Mouse (Mus musculus): Measurements from ENCODE around the gene Vwa5b2. TPM values are rescaled to one million over a fixed set of nuclear protein-coding genes. Genes with fewer than 3 reads are reported as not detected.

Vwa5b2 gene
- polyA plus RNA-seq, 2 experiments: 0.18 to 0.23 TPM

DNA sequence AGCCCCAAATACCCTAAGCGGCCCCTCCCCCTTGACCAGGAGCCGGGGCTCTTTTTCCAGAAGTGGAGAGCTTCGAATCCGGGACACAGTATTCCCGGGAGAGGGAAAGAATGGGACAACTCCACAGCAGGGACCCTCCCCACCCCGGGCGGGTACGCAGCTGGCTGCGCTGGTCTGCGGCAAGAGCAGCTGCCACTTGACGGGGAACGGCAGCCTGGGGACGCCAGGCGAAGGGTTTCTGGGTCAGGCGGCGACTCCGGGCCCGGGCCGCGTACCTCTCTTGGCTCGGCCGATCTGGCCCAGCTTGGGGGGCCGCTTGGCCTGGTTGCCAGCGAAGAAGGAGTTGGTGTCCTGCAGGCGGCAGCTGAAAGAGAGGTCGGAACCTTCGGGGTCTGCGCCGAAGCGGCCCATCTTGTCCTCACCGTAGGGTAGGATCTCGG is 31.5 kb downstream of the Vwa5b2 start:
- Histone ChIP-seq H3K9ac (replicated peaks) (no peak overlapping the region; the same call in 1 of the 2 replicates), H3K27me3 (ENCODE audit: control insufficient read depth, insufficient read depth, low read length) (peaks cover 53% of the 10 kb centered on the region), H3K36me3 (replicated peaks; ENCODE audit: control insufficient read depth, insufficient read depth, low read depth) (no peaks in the 10 kb centered on the region), H3K27ac (no peak overlapping the region), H3K4me3 (ENCODE audit: insufficient read depth in 1 of 2, low read depth in 2 of 2, low read length in 2 of 2) (peak overlapping the region; percentile 51 to 66), H3K4me2 (ENCODE audit: low read depth) (peak overlapping the region; percentile 92), H3K4me1 (replicated peaks; ENCODE audit: control insufficient read depth in 2 of 2, insufficient read depth in 2 of 2, low read length in 1 of 2) (peaks cover 0 to 4% of the 10 kb centered on the region in 2 experiments; a peak in 2 of 4 replicates), H3K9me3 (ENCODE audit: control insufficient read depth, low read length) (no peaks in the 10 kb centered on the region)
- TF ChIP-seq EP300 (IDR thresholded peaks at IDR 0.05; ENCODE audit: low read depth): no peak
- TF ChIP-seq CTCF (IDR thresholded peaks at IDR 0.05; ENCODE audit: low read depth): no peak
- whole genome bisulfite sequencing (ENCODE audit: insufficient replicate concordance): under 1% methylated on average over 32 of the region's 32 CpGs
- ATAC-seq (ENCODE audit: insufficient read depth) (no peak), DNase-seq (ENCODE audit: low read depth in 3 of 3, low spot score in 3 of 3) (no peak)

DNA sequence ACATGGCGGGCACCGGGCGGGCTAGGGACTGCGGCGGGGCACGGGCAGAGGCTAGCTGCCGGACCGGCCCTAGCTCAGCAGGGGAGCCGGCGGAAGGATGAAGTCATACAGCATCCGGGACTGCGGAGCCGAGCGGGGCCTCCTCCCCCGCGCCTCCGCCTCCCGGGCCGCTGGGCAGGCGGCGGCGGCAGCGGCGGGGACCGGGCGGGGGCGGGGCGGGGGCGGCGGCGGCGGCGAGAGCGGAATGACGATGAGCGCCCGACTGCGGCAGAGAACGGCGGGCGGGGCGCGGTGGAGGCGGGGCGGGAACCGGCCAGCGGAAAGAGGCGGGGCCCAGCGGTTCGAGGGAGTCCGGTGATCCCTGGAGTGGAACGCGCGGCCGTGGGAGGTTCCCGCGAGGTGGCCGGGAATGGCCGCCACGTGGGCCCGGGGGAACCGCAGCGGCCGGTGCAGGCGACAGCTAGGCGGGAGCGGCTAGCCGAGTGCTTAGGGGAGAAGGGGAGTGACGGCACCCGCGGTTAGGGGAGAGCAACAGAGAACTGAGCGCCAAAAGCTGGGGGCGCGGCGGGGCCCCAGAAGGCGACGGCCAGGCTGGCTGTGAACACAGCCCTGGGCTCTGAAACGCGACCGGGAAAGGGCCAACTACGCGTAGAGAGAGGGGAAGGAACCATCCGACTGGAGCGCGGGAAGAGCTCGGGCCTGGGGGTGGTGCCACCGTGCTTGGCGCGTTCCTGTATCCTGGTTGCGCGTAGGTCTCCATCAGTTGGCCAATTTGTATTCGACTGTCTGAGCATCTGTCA is 32.1 kb downstream of the Vwa5b2 start, which contains the start of gene Camk2n2:
TSS of gene Camk2n2 (minus strand) at position 97 of the 800 bp plus-strand sequence.
- no peak for TF ChIP-seq CTCF (IDR thresholded peaks at IDR 0.05; ENCODE audit: low read depth)
- TF ChIP-seq EP300 (IDR thresholded peaks at IDR 0.05; ENCODE audit: low read depth): no peak
- Histone ChIP-seq H3K27ac (no peak within 1 kb of the TSS), H3K9ac (replicated peaks) (peak within 1 kb of the TSS; percentile 34), H3K27me3 (ENCODE audit: control insufficient read depth, insufficient read depth, low read length) (peaks cover 53% of the 10 kb centered on the region), H3K9me3 (ENCODE audit: control insufficient read depth, low read length) (no peaks in the 10 kb centered on the region), H3K4me1 (replicated peaks; ENCODE audit: control insufficient read depth in 2 of 2, insufficient read depth in 2 of 2, low read length in 1 of 2) (peaks cover 0 to 4% of the 10 kb centered on the region in 2 experiments; a peak in 2 of 4 replicates), H3K36me3 (replicated peaks; ENCODE audit: control insufficient read depth, insufficient read depth, low read depth) (no peaks in the 10 kb centered on the region), H3K4me2 (ENCODE audit: low read depth) (peak within 1 kb of the TSS; percentile 92), H3K4me3 (ENCODE audit: insufficient read depth in 1 of 2, low read depth in 2 of 2, low read length in 2 of 2) (peak within 1 kb of the TSS; percentile 65 to 66)
- DNase-seq (ENCODE audit: low read depth in 3 of 3, low spot score in 3 of 3) (peak in 1 of 3 experiments; percentile 12), ATAC-seq (ENCODE audit: insufficient read depth) (peak; percentile 74)
- under 1% methylated on average over 91 of the region's 92 CpGs for WGBS (ENCODE audit: insufficient replicate concordance)

DNA sequence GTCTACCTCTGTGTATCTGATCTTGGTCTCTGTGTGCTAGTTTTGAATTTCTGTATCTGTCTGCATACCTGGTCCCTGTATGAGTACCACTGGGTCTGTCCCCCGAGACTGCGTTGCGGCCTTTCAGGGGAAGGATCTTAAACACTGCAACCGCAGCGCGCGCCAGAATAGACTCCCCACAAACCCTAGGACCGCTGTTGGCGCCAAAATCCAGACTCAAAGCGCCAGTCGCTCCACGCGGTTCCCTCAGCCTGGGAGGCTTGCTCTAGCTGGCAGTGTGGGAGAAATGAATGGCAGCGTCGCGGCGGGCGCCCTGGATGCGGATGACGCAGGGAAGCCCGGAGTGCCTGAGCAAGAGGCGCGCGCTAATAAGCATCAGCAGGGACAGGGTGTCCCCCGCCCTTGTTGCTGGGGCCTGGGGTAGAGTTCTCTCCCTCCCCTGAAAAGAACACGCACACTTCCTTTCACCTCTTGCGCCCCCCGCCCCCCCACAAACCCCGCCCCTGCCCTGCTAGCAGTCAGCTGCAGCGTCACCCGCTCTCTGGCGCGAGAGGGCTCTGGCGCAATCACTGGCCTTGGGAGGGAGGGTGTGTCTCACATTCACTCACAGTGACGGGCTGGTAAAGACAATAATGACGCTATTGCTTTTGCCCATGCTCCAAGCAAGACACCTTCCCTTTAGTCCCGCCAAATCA is 32.9 kb downstream of the Vwa5b2 start:
- Histone ChIP-seq H3K4me1 (replicated peaks; ENCODE audit: control insufficient read depth in 2 of 2, insufficient read depth in 2 of 2, low read length in 1 of 2) (peaks cover 0 to 4% of the 10 kb centered on the region in 2 experiments; a peak in 2 of 4 replicates), H3K27ac (no peak overlapping the region), H3K9me3 (ENCODE audit: control insufficient read depth, low read length) (no peaks in the 10 kb centered on the region), H3K27me3 (ENCODE audit: control insufficient read depth, insufficient read depth, low read length) (peaks cover 53% of the 10 kb centered on the region), H3K36me3 (replicated peaks; ENCODE audit: control insufficient read depth, insufficient read depth, low read depth) (no peaks in the 10 kb centered on the region), H3K9ac (replicated peaks) (no peak overlapping the region), H3K4me3 (ENCODE audit: insufficient read depth in 1 of 2, low read depth in 2 of 2, low read length in 2 of 2) (peak overlapping the region; percentile 65 to 66), H3K4me2 (ENCODE audit: low read depth) (peak overlapping the region; percentile 92)
- WGBS (ENCODE audit: insufficient replicate concordance): under 1% methylated on average over 37 of the region's 37 CpGs
- TF ChIP-seq EP300 (IDR thresholded peaks at IDR 0.05; ENCODE audit: low read depth) (no peak), CTCF (IDR thresholded peaks at IDR 0.05; ENCODE audit: low read depth) (no peak)
- ATAC-seq (ENCODE audit: insufficient read depth) (peak; percentile 47; the same call in 1 of the 2 replicates), DNase-seq (ENCODE audit: low read depth in 3 of 3, low spot score in 3 of 3) (peak in 2 of 3 experiments; percentile 38 to 49)

DNA sequence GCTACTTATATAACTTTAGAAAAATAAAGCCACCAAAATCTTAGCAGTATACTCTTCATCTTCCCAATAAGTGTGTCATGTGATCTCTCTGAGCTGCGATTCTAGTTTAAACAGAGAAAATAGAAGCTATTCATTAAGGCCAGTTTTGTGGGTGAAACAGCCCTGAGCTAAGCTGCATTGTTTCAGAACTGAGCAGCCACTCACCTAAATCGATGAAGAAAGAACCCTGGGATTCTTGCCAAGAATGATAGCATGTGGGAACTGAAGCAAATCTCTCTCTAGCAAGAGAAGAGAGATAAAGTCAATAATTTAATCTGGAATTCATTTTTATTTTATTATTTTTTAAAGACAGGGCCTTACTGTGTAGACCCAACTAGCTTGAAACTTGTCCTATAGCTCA is 33.9 kb downstream of the Vwa5b2 start:
- H3K36me3 ChIP-seq (replicated peaks; ENCODE audit: control insufficient read depth, insufficient read depth, low read depth): no peaks in the 10 kb centered on the region
- H3K9ac ChIP-seq (replicated peaks): no peak overlapping the region
- peaks cover 53% of the 10 kb centered on the region for H3K27me3 ChIP-seq (ENCODE audit: control insufficient read depth, insufficient read depth, low read length)
- DNase-seq (ENCODE audit: low read depth in 3 of 3, low spot score in 3 of 3) (no peak), ATAC-seq (ENCODE audit: insufficient read depth) (no peak)
- H3K4me3 ChIP-seq (ENCODE audit: insufficient read depth in 1 of 2, low read depth in 2 of 2, low read length in 2 of 2): no peak overlapping the region
- H3K4me2 ChIP-seq (ENCODE audit: low read depth): no peak overlapping the region
- H3K9me3 ChIP-seq (ENCODE audit: control insufficient read depth, low read length): no peaks in the 10 kb centered on the region
- WGBS (ENCODE audit: insufficient replicate concordance): 52% methylated on average over 2 of the region's 2 CpGs
- H3K4me1 ChIP-seq (replicated peaks; ENCODE audit: control insufficient read depth in 2 of 2, insufficient read depth in 2 of 2, low read length in 1 of 2): peaks cover 0 to 4% of the 10 kb centered on the region in 2 experiments; a peak in 2 of 4 replicates
- TF ChIP-seq CTCF (IDR thresholded peaks at IDR 0.05; ENCODE audit: low read depth): no peak
- no peak for TF ChIP-seq EP300 (IDR thresholded peaks at IDR 0.05; ENCODE audit: low read depth)
- no peak overlapping the region for H3K27ac ChIP-seq

All from liver, embryonic 14.5 days (tissue).